Comparison of ENCODE assay signal across 11 mouse cellular contexts in the genomic region with DNA sequence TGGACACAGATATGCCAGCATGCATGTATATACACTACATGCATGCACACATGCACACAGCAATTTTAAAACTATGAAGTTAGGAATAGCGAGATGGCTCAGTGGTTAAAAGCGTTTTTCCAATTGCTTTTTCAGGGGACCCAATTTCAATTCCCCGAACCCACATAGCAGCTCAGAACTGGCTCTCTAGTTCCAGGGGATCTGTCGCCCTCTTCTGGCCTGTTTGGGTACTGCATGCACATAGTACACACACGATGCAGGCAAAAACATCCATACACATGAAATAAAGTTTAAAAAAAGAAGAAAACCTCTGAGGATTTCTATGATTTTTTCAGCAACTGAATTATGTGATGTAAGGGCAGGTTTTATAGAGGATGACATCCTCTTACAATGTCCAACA. TPM values are rescaled to one million over a fixed set of nuclear protein-coding genes. Genes with fewer than 3 reads are reported as not detected.
A peak's percentile ranks its signal among the peaks of the same experiment; 100 is the strongest.
DNase-seq lines count a peak whose midpoint lies in the region; ATAC-seq and TF ChIP-seq lines count a peak whose summit lies in the region.
"Had no signal": no experiment of that assay in that cellular context is flagged by ENCODE, and none has a peak within 500 bp of the region (broad histone marks: within the 10 kb centered on the region; RNA-seq: fewer than 3 reads in every experiment).

No protein-coding gene starts in this region.

- peak; percentile 11 for DNase-seq in CD4-positive, CD25-positive, alpha-beta regulatory T cell, adult 2 months (ENCODE audit: low read depth, low spot score)
- no peak for DNase-seq in layer of hippocampus, adult 2 months (ENCODE audit: low spot score in 2 of 2)
- DNase-seq in layer of hippocampus, adult 9-11 months = no peak
- peak; percentile 22 for DNase-seq in A20 (ENCODE audit: low read depth, low spot score)
- peak; percentile 43 for DNase-seq in embryo, embryonic 10.5 days (ENCODE audit: low spot score)
- no peak for DNase-seq in frontal cortex, postnatal 10 days (ENCODE audit: low spot score in 2 of 2)
- DNase-seq: gastrocnemius, postnatal 10 days had no signal

- no peak overlapping the region for H3K4me3 ChIP-seq in layer of hippocampus, adult 2 months

- peak; percentile 62 for TF ChIP-seq CTCF in layer of hippocampus, adult 2 months (conservative IDR thresholded peaks at IDR 0.05)

- no peak for ATAC-seq in CD4-positive, CD25-positive, alpha-beta regulatory T cell, adult 4 months
- ATAC-seq in erythroid progenitor cell, adult 5-6 weeks (replicated peaks; ENCODE audit: low FRiP score, poor library complexity, severe bottlenecking) = no peak
- ATAC-seq: midbrain, embryonic 16.5 days had no signal

- no peak overlapping the region for H3K27ac ChIP-seq in layer of hippocampus, adult 2 months

RNA-seq across cellular contexts. Expression of gene Olfr1349, which starts 3.4 kb away (rescaled TPM):
- polyA plus RNA-seq in CD4-positive, CD25-positive, alpha-beta regulatory T cell, adult 4 months (2017; shearing (Covaris generic)) = under 1 TPM in 1 of 2 experiments, not detected in 1; 0.09 TPM
- not detected for total RNA-seq in layer of hippocampus, adult 2 months (2021)
- not detected in 2 replicates for total RNA-seq in erythroid progenitor cell, adult 5-6 weeks (2015; ENCODE audit: low replicate concordance)
- not detected in 2 replicates for total RNA-seq in erythroid progenitor cell, adult 5-6 weeks (2017; ENCODE audit: low replicate concordance)
- total RNA-seq: gastrocnemius, postnatal 10 days; left cerebral cortex, adult 18-20 months had no signal
- polyA plus RNA-seq: midbrain, embryonic 16.5 days had no signal

RNA-seq across cellular contexts. Expression of gene Olfr1348, which starts 17.6 kb away (rescaled TPM):
- polyA plus RNA-seq in CD4-positive, CD25-positive, alpha-beta regulatory T cell, adult 4 months (2017; shearing (Covaris generic)) = not detected
- not detected for total RNA-seq in layer of hippocampus, adult 2 months (2021)
- total RNA-seq in erythroid progenitor cell, adult 5-6 weeks (2015; ENCODE audit: low replicate concordance) = not detected in 2 replicates
- total RNA-seq in erythroid progenitor cell, adult 5-6 weeks (2017; ENCODE audit: low replicate concordance) = not detected in 2 replicates
- total RNA-seq: gastrocnemius, postnatal 10 days; left cerebral cortex, adult 18-20 months had no signal
- polyA plus RNA-seq: midbrain, embryonic 16.5 days had no signal

RNA-seq across cellular contexts. Expression of gene Olfr1347, which starts 26.6 kb away (rescaled TPM):
- not detected for polyA plus RNA-seq in CD4-positive, CD25-positive, alpha-beta regulatory T cell, adult 4 months (2017; shearing (Covaris generic))
- not detected for total RNA-seq in layer of hippocampus, adult 2 months (2021)
- total RNA-seq in erythroid progenitor cell, adult 5-6 weeks (2015; ENCODE audit: low replicate concordance) = not detected in 2 replicates
- total RNA-seq in erythroid progenitor cell, adult 5-6 weeks (2017; ENCODE audit: low replicate concordance) = not detected in 2 replicates
- total RNA-seq: gastrocnemius, postnatal 10 days; left cerebral cortex, adult 18-20 months had no signal
- polyA plus RNA-seq: midbrain, embryonic 16.5 days had no signal

RNA-seq across cellular contexts. Expression of gene Olfr1350, which starts 38.5 kb away (rescaled TPM):
- polyA plus RNA-seq in CD4-positive, CD25-positive, alpha-beta regulatory T cell, adult 4 months (2017; shearing (Covaris generic)) = not detected
- total RNA-seq in layer of hippocampus, adult 2 months (2021) = not detected
- total RNA-seq in erythroid progenitor cell, adult 5-6 weeks (2015; ENCODE audit: low replicate concordance) = not detected in 2 replicates
- total RNA-seq in erythroid progenitor cell, adult 5-6 weeks (2017; ENCODE audit: low replicate concordance) = not detected in 2 replicates
- total RNA-seq: gastrocnemius, postnatal 10 days; left cerebral cortex, adult 18-20 months had no signal
- polyA plus RNA-seq: midbrain, embryonic 16.5 days had no signal

RNA-seq across cellular contexts. Expression of gene Olfr5, which starts 39.4 kb away (rescaled TPM):
- not detected for polyA plus RNA-seq in CD4-positive, CD25-positive, alpha-beta regulatory T cell, adult 4 months (2017; shearing (Covaris generic))
- total RNA-seq in layer of hippocampus, adult 2 months (2021) = not detected
- not detected in 2 replicates for total RNA-seq in erythroid progenitor cell, adult 5-6 weeks (2015; ENCODE audit: low replicate concordance)
- not detected in 2 replicates for total RNA-seq in erythroid progenitor cell, adult 5-6 weeks (2017; ENCODE audit: low replicate concordance)
- total RNA-seq: gastrocnemius, postnatal 10 days; left cerebral cortex, adult 18-20 months had no signal
- polyA plus RNA-seq: midbrain, embryonic 16.5 days had no signal

Comparison
In these comparisons a context has a peak if more than half of its experiments do, and no peak if none do; other contexts are left out.
1. DNase-seq: peak in CD4-positive, CD25-positive, alpha-beta regulatory T cell, adult 2 months (single experiment), A20 (single experiment) and embryo, embryonic 10.5 days (single experiment); none in layer of hippocampus, adult 2 months (0 of 2), layer of hippocampus, adult 9-11 months (single experiment) and frontal cortex, postnatal 10 days (0 of 2).